Mouse (Mus musculus): ENCODE results near the gene Onecut3. TPM values are rescaled to one million over a fixed set of nuclear protein-coding genes. Genes with fewer than 3 reads are reported as not detected.
A peak's percentile ranks its signal among the peaks of the same experiment; 100 is the strongest.

The Onecut3 gene
- total and polyA plus RNA-seq, 2 experiments from 2014 or later, result not detected

- Histone ChIP-seq H3K9me3 (replicated peaks; ENCODE audit: control insufficient read depth, low read length) (no peaks in the 10 kb centered on the region), H3K9ac (replicated peaks; ENCODE audit: low read depth, low read length) (no peak overlapping the region), H3K27ac (ENCODE audit: low read depth) (no peak overlapping the region), H3K4me1 (ENCODE audit: control insufficient read depth, insufficient read depth) (no peaks in the 10 kb centered on the region), H3K4me3 (ENCODE audit: low read depth, low read length) (no peak overlapping the region), H3K4me2 (ENCODE audit: low read depth, low read length) (peak overlapping the region; percentile 23), H3K36me3 (replicated peaks; ENCODE audit: control insufficient read depth, insufficient read depth, low read length) (no peaks in the 10 kb centered on the region), H3K27me3 (ENCODE audit: control insufficient read depth, insufficient read depth, low read length) (peaks cover 77% of the 10 kb centered on the region)
- 5% methylated on average over 27 of the region's 27 CpGs for WGBS
- TF ChIP-seq CTCF (IDR thresholded peaks at IDR 0.05; ENCODE audit: low read depth), result no peak
- no peak for TF ChIP-seq EP300 (IDR thresholded peaks at IDR 0.05; ENCODE audit: low read depth)
- peak; percentile 27 for DNase-seq (ENCODE audit: low spot score)
- peak; percentile 77 for ATAC-seq (ENCODE audit: insufficient read depth, low read depth)
Measured at GRCm38 (mm10) chr10:80503599-80504220, 9.1 kb downstream of the Onecut3 start.

GRCm38 (mm10) chr10:80504724-80505123 is 10.1 kb downstream of the Onecut3 start:
- H3K9ac ChIP-seq (replicated peaks; ENCODE audit: low read depth, low read length), result no peak overlapping the region
- no peaks in the 10 kb centered on the region for H3K36me3 ChIP-seq (replicated peaks; ENCODE audit: control insufficient read depth, insufficient read depth, low read length)
- peaks cover 72% of the 10 kb centered on the region for H3K27me3 ChIP-seq (ENCODE audit: control insufficient read depth, insufficient read depth, low read length)
- H3K27ac ChIP-seq (ENCODE audit: low read depth), result no peak overlapping the region
- no peak overlapping the region for H3K4me2 ChIP-seq (ENCODE audit: low read depth, low read length)
- no peak for DNase-seq (ENCODE audit: low spot score)
- 6% methylated on average over 9 of the region's 9 CpGs for WGBS
- no peaks in the 10 kb centered on the region for H3K9me3 ChIP-seq (replicated peaks; ENCODE audit: control insufficient read depth, low read length)
- no peak overlapping the region for H3K4me3 ChIP-seq (ENCODE audit: low read depth, low read length)
- no peaks in the 10 kb centered on the region for H3K4me1 ChIP-seq (ENCODE audit: control insufficient read depth, insufficient read depth)
- no peak for ATAC-seq (ENCODE audit: insufficient read depth, low read depth)
- TF ChIP-seq EP300 (IDR thresholded peaks at IDR 0.05; ENCODE audit: low read depth) (no peak), CTCF (IDR thresholded peaks at IDR 0.05; ENCODE audit: low read depth) (no peak)

GRCm38 (mm10) chr10:80506222-80506621 is 11.6 kb downstream of the Onecut3 start:
- Histone ChIP-seq H3K9ac (replicated peaks; ENCODE audit: low read depth, low read length) (no peak overlapping the region), H3K9me3 (replicated peaks; ENCODE audit: control insufficient read depth, low read length) (no peaks in the 10 kb centered on the region), H3K4me1 (ENCODE audit: control insufficient read depth, insufficient read depth) (no peaks in the 10 kb centered on the region), H3K36me3 (replicated peaks; ENCODE audit: control insufficient read depth, insufficient read depth, low read length) (no peaks in the 10 kb centered on the region), H3K27me3 (ENCODE audit: control insufficient read depth, insufficient read depth, low read length) (peaks cover 65% of the 10 kb centered on the region), H3K4me3 (ENCODE audit: low read depth, low read length) (no peak overlapping the region), H3K27ac (ENCODE audit: low read depth) (no peak overlapping the region), H3K4me2 (ENCODE audit: low read depth, low read length) (no peak overlapping the region)
- 2% methylated on average over 11 of the region's 11 CpGs for WGBS
- peak; percentile 55 for DNase-seq (ENCODE audit: low spot score)
- ATAC-seq (ENCODE audit: insufficient read depth, low read depth), result no peak
- TF ChIP-seq EP300 (IDR thresholded peaks at IDR 0.05; ENCODE audit: low read depth), result no peak
- TF ChIP-seq CTCF (IDR thresholded peaks at IDR 0.05; ENCODE audit: low read depth), result peak; percentile 82

- peaks cover 63% of the 10 kb centered on the region for H3K27me3 ChIP-seq (ENCODE audit: control insufficient read depth, insufficient read depth, low read length)
- H3K9me3 ChIP-seq (replicated peaks; ENCODE audit: control insufficient read depth, low read length), result no peaks in the 10 kb centered on the region
- no peaks in the 10 kb centered on the region for H3K4me1 ChIP-seq (ENCODE audit: control insufficient read depth, insufficient read depth)
- H3K4me2 ChIP-seq (ENCODE audit: low read depth, low read length), result peak overlapping the region; percentile 75
- H3K9ac ChIP-seq (replicated peaks; ENCODE audit: low read depth, low read length), result peak overlapping the region; percentile 41; the same call in 1 of the 2 replicates
- H3K36me3 ChIP-seq (replicated peaks; ENCODE audit: control insufficient read depth, insufficient read depth, low read length), result no peaks in the 10 kb centered on the region
- WGBS, result 8% methylated on average over 20 of the region's 20 CpGs
- no peak overlapping the region for H3K27ac ChIP-seq (ENCODE audit: low read depth)
- DNase-seq (ENCODE audit: low spot score), result peak; percentile 74
- TF ChIP-seq EP300 (IDR thresholded peaks at IDR 0.05; ENCODE audit: low read depth) (no peak), CTCF (IDR thresholded peaks at IDR 0.05; ENCODE audit: low read depth) (peak; percentile 90)
- peak; percentile 71 for ATAC-seq (ENCODE audit: insufficient read depth, low read depth)
- peak overlapping the region; percentile 41 for H3K4me3 ChIP-seq (ENCODE audit: low read depth, low read length)
Measured at GRCm38 (mm10) chr10:80509412-80510272, 15.0 kb downstream of the Onecut3 start.

- peaks cover 64% of the 10 kb centered on the region for H3K27me3 ChIP-seq (ENCODE audit: control insufficient read depth, insufficient read depth, low read length)
- no peak overlapping the region for H3K27ac ChIP-seq (ENCODE audit: low read depth)
- H3K9ac ChIP-seq (replicated peaks; ENCODE audit: low read depth, low read length), result no peak overlapping the region
- WGBS, result 59% methylated on average over 10 of the region's 10 CpGs
- TF ChIP-seq EP300 (IDR thresholded peaks at IDR 0.05; ENCODE audit: low read depth) (no peak), CTCF (IDR thresholded peaks at IDR 0.05; ENCODE audit: low read depth) (no peak)
- no peak for DNase-seq (ENCODE audit: low spot score)
- no peaks in the 10 kb centered on the region for H3K4me1 ChIP-seq (ENCODE audit: control insufficient read depth, insufficient read depth)
- H3K4me2 ChIP-seq (ENCODE audit: low read depth, low read length), result no peak overlapping the region
- no peaks in the 10 kb centered on the region for H3K36me3 ChIP-seq (replicated peaks; ENCODE audit: control insufficient read depth, insufficient read depth, low read length)
- no peak for ATAC-seq (ENCODE audit: insufficient read depth, low read depth)
- no peak overlapping the region for H3K4me3 ChIP-seq (ENCODE audit: low read depth, low read length)
- H3K9me3 ChIP-seq (replicated peaks; ENCODE audit: control insufficient read depth, low read length), result no peaks in the 10 kb centered on the region
Measured at GRCm38 (mm10) chr10:80510273-80510660, 15.6 kb downstream of the Onecut3 start.
